ENCODE assay signal across 22 mouse cellular contexts in the genomic region with DNA sequence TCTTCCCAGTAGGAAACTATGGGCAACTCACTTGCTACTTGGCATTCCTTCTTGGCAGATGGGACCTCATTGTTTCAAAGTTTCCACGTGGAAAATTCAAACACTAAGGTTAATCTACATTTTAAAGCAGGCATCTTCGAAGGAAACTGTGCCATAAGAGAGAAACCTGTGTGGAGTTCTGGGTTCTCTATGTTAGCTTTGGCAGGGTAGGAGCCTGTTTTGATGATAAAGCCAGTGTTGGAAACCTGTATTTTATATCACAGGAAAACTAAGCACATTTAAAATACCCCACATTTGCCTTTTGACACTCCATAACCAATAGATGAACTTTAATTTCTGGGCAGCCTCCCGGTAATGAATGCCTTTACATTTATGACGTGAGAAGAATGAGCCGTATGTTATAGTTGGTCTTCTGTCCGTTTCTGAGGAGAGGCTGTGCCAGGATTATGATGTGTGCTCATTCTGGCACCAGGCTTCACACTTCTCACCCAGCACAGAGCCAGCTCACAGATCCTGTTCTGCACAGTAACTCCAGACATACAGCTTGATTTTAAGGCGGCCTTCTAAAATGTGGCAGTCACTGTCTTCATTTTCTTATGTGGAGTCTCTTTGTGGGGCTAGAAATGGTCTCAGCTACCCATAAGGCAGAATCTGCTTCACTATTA.
DNase-seq lines count a peak whose midpoint lies in the region; ATAC-seq and TF ChIP-seq lines count a peak whose summit lies in the region.
"Had no signal": no experiment of that assay in that cellular context is flagged by ENCODE, and none has a peak within 500 bp of the region (broad histone marks: within the 10 kb centered on the region; RNA-seq: fewer than 3 reads in every experiment).

No protein-coding gene starts in this region.

- no peak overlapping the region for H3K9ac ChIP-seq in forebrain, postnatal 0 days
- H3K9ac ChIP-seq in forebrain, embryonic 13.5 days = no peak overlapping the region
- H3K9ac ChIP-seq: embryonic facial prominence, embryonic 15.5 days; hindbrain, embryonic 15.5 days; liver, embryonic 14.5 days; lung, embryonic 14.5 days; midbrain, embryonic 13.5 days had no signal

- H3K36me3 ChIP-seq in forebrain, postnatal 0 days (ENCODE audit: insufficient read depth) = no peaks in the 10 kb centered on the region
- H3K36me3 ChIP-seq in forebrain, embryonic 13.5 days (ENCODE audit: poor library complexity, severe bottlenecking) = no peaks in the 10 kb centered on the region
- H3K36me3 ChIP-seq: embryonic facial prominence, embryonic 15.5 days; G1E; heart, embryonic 10.5 days; hindbrain, embryonic 15.5 days; midbrain, embryonic 13.5 days had no signal

- H3K27me3 ChIP-seq in forebrain, postnatal 0 days (ENCODE audit: insufficient read depth, low read length) = no peaks in the 10 kb centered on the region
- H3K27me3 ChIP-seq in forebrain, embryonic 13.5 days = no peaks in the 10 kb centered on the region
- H3K27me3 ChIP-seq: CH12.LX; embryonic facial prominence, embryonic 15.5 days; hindbrain, embryonic 15.5 days; midbrain, embryonic 13.5 days; Patski had no signal

- no peak overlapping the region for H3K4me3 ChIP-seq in forebrain, postnatal 0 days (ENCODE audit: low read depth, low read length)
- H3K4me3 ChIP-seq in forebrain, embryonic 13.5 days = no peak overlapping the region
- H3K4me3 ChIP-seq: embryonic facial prominence, embryonic 15.5 days; heart, embryonic 10.5 days; hindbrain, embryonic 15.5 days; midbrain, embryonic 13.5 days had no signal

- DNase-seq in forebrain, postnatal 0 days = peak; percentile 64
- peak; percentile 11 to 73 for DNase-seq in left cerebral cortex, postnatal 25 days (ENCODE audit: low spot score in 2 of 2)
- no peak for DNase-seq in left cerebral cortex, postnatal 4 days
- peak; percentile 45 for DNase-seq in brain, embryonic 18.5 days (ENCODE audit: low read depth, low spot score)
- DNase-seq in right cerebral cortex, postnatal 25 days = peak; percentile 13
- DNase-seq in heart, postnatal 4 days = no peak
- DNase-seq: adrenal gland, postnatal 36 days; B cell, adult 2 months; cerebellum, adult 18-20 months; kidney, adult 2 months; kidney, postnatal 10 days; lung, embryonic 14.5 days had no signal

- peak overlapping the region; percentile 29; the same call in 1 of the 2 replicates for H3K27ac ChIP-seq in forebrain, postnatal 0 days (ENCODE audit: low read depth, low read length)
- H3K27ac ChIP-seq in forebrain, embryonic 13.5 days = no peak overlapping the region
- H3K27ac ChIP-seq: embryonic facial prominence, embryonic 15.5 days; heart, embryonic 10.5 days; hindbrain, embryonic 15.5 days; liver, embryonic 14.5 days; midbrain, embryonic 13.5 days; stomach, postnatal 0 days had no signal

- no peaks in the 10 kb centered on the region for H3K9me3 ChIP-seq in forebrain, postnatal 0 days (ENCODE audit: low read length)
- no peaks in the 10 kb centered on the region for H3K9me3 ChIP-seq in forebrain, embryonic 13.5 days (replicated peaks)
- H3K9me3 ChIP-seq: embryonic facial prominence, embryonic 15.5 days; G1E; heart, embryonic 10.5 days; hindbrain, embryonic 15.5 days; midbrain, embryonic 13.5 days had no signal

- no peak overlapping the region for H3K4me2 ChIP-seq in forebrain, postnatal 0 days (ENCODE audit: low read depth)
- H3K4me2 ChIP-seq in forebrain, embryonic 13.5 days = no peak overlapping the region
- H3K4me2 ChIP-seq: embryonic facial prominence, embryonic 15.5 days; hindbrain, embryonic 15.5 days; lung, embryonic 14.5 days; midbrain, embryonic 13.5 days had no signal

- 55% methylated on average over 7 of the region's 7 CpGs for WGBS in forebrain, postnatal 0 days
- WGBS in forebrain, embryonic 13.5 days = 83% methylated on average over 7 of the region's 7 CpGs

- TF ChIP-seq CTCF in forebrain, postnatal 0 days (IDR thresholded peaks at IDR 0.05; ENCODE audit: low read depth) = no peak

- ATAC-seq in forebrain, postnatal 0 days = peak; percentile 95
- no peak for ATAC-seq in forebrain, embryonic 13.5 days
- ATAC-seq: midbrain, embryonic 13.5 days; Patski had no signal

- no peaks in the 10 kb centered on the region for H3K4me1 ChIP-seq in forebrain, postnatal 0 days (ENCODE audit: insufficient read depth)
- H3K4me1 ChIP-seq in forebrain, embryonic 13.5 days = no peaks in the 10 kb centered on the region
- H3K4me1 ChIP-seq: embryonic facial prominence, embryonic 15.5 days; heart, embryonic 10.5 days; hindbrain, embryonic 15.5 days; midbrain, embryonic 13.5 days had no signal

- intact Hi-C loops in left cerebral cortex, postnatal 25 days (cut with DNase I) = no loop called here
- intact Hi-C loops in left cerebral cortex, postnatal 4 days (cut with DNase I) = no loop called here

Comparison
In these comparisons a context has a peak if more than half of its experiments do, and no peak if none do; other contexts are left out.
1. DNase-seq: peak in forebrain, postnatal 0 days (single experiment), left cerebral cortex, postnatal 25 days (2 of 2), brain, embryonic 18.5 days (single experiment) and right cerebral cortex, postnatal 25 days (single experiment); none in left cerebral cortex, postnatal 4 days (single experiment) and heart, postnatal 4 days (single experiment).